Mouse (Mus musculus) intestine, embryonic 14.5 days (tissue): Measurements from ENCODE around the gene Gclm. TPM values are rescaled to one million over a fixed set of nuclear protein-coding genes. Genes with fewer than 3 reads are reported as not detected.
"Not testable (repeated sequence)": the region's sequence is repeated elsewhere in the genome, so short reads cannot be mapped to it uniquely, and the experiment has no call there.

Experiments
- ATAC-seq: fragments of 200-750 bp; cut with Nextera tagmentation; replicated peaks from 2 replicates; pipeline ENCODE4 v1.8.0; 2017; ENCODE audit warnings: low read depth, moderate number of reproducible peaks, moderate TSS enrichment, moderate library complexity; ENCODE audit not compliant: low FRiP score, low TSS enrichment
- DNase-seq: peaks from one replicate; pipeline ENCODE4 v3.0.0-alpha.2; 2018; ENCODE audit warnings: low spot score
- H3K27ac ChIP-seq: fragments of 300-500 bp; sonication (generic); 2 replicates; pipeline ENCODE4 v1.5.1; 2014; ENCODE audit warnings: low read depth, mild to moderate bottlenecking, control low read depth
- H3K27me3 ChIP-seq: fragments of 300-500 bp; sonication (generic); replicated peaks from 2 replicates; pipeline ENCODE4 v1.6.1; 2014; ENCODE audit warnings: low read length, control low read depth; ENCODE audit not compliant: control insufficient read depth, insufficient read depth
- H3K36me3 ChIP-seq: fragments of 300-500 bp; sonication (generic); 2 replicates; pipeline ENCODE4 v1.6.1; 2014; ENCODE audit warnings: low read length, control low read depth; ENCODE audit not compliant: control insufficient read depth, insufficient read depth
- H3K4me1 ChIP-seq: fragments of 300-500 bp; sonication (generic); replicated peaks from 2 replicates; pipeline ENCODE4 v1.6.1; 2014; ENCODE audit warnings: low read length, control low read depth, mixed read lengths; ENCODE audit not compliant: control insufficient read depth, insufficient read depth
- H3K4me2 ChIP-seq: fragments of 300-500 bp; sonication (generic); 2 replicates; pipeline ENCODE4 v1.6.1; 2014; ENCODE audit warnings: low read length
- H3K4me3 ChIP-seq: fragments of 300-500 bp; sonication (generic); 2 replicates; pipeline ENCODE4 v1.5.1; 2014; ENCODE audit warnings: low read depth, low read length, control low read depth, mixed read lengths
- H3K9ac ChIP-seq: fragments of 300-500 bp; sonication (generic); 2 replicates; pipeline ENCODE4 v1.6.1; 2014; ENCODE audit warnings: mild to moderate bottlenecking, low read length
- H3K9me3 ChIP-seq: fragments of 300-500 bp; sonication (generic); 2 replicates; pipeline ENCODE4 v1.6.1; 2016; ENCODE audit warnings: low read length, control low read depth; ENCODE audit not compliant: control insufficient read depth
- WGBS: fragments of 180-500 bp; shearing (Covaris S2); extraction: QIAGEN DNeasy Blood & Tissue Kit; methylation state at CpG from one replicate; pipeline ENCODE4 v1.1.7; 2014; 5-methylcytosine and 5-hydroxymethylcytosine counted together
- polyA plus RNA-seq: library from polyadenylated mRNA; unstranded; fragments of >200 nt; fragmentation: Nextera tagmentation; extraction: Ambion mirVana; gene quantifications from 2 replicates; pipeline ENCODE4 v1.2.1, GENCODE M21; 2014

Gene Gclm
- polyA plus RNA-seq, 1 experiment from 2014 or later = 61.5 TPM

- Histone ChIP-seq H3K27ac (no peak overlapping the region), H3K4me1 (no peaks in the 10 kb centered on the region), H3K9me3 (no peaks in the 10 kb centered on the region), H3K9ac (no peak overlapping the region), H3K4me2 (no peak overlapping the region), H3K36me3 (no peaks in the 10 kb centered on the region), H3K4me3 (no peak overlapping the region), H3K27me3 (no peaks in the 10 kb centered on the region)
- no peak for ATAC-seq
- DNase-seq = no peak
- 60% methylated on average over 13 of the region's 13 CpGs for WGBS
Observed at GRCm38 (mm10) chr3:122211446-122212125, 33.8 kb upstream of the Gclm start.

- Histone ChIP-seq H3K4me2 (no peak overlapping the region), H3K9me3 (no peaks in the 10 kb centered on the region), H3K27me3 (no peaks in the 10 kb centered on the region), H3K27ac (no peak overlapping the region), H3K9ac (no peak overlapping the region), H3K36me3 (no peaks in the 10 kb centered on the region), H3K4me3 (no peak overlapping the region), H3K4me1 (no peaks in the 10 kb centered on the region)
- DNase-seq (no peak), ATAC-seq (no peak)
- WGBS = 80% methylated on average over 3 of the region's 3 CpGs
Observed at GRCm38 (mm10) chr3:122221240-122222036, 23.9 kb upstream of the Gclm start.

DNA sequence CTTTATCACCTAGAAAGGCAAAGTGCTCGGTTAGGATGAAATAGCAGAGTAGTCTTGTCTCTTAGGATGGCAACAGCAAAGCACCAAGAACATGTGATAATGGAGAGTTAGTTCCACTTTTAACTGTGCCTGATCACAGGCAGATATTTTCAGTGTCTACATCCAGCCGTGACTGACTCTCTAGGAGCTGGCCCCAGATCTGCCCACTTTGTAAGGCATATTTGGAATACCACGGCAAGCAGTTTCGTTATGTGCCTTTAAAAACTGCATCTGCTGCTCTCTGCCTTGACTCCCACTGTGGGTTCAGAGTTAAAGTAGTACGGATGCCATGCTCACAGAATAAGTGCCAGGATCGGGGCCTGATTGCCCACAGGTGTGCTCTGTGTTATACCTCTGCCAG is 18.4 kb upstream of the Gclm start:
- H3K4me3 ChIP-seq, H3K9me3 ChIP-seq, H3K36me3 ChIP-seq, ATAC-seq, DNase-seq, H3K27me3 ChIP-seq, H3K9ac ChIP-seq, H3K27ac ChIP-seq, H3K4me2 ChIP-seq, H3K4me1 ChIP-seq: not testable (repeated sequence)
- WGBS = 57% methylated on average over 6 of the region's 6 CpGs

- Histone ChIP-seq H3K27ac (no peak overlapping the region), H3K4me3 (no peak overlapping the region), H3K36me3 (no peaks in the 10 kb centered on the region), H3K4me1 (no peaks in the 10 kb centered on the region), H3K9me3 (no peaks in the 10 kb centered on the region), H3K9ac (no peak overlapping the region), H3K27me3 (no peaks in the 10 kb centered on the region), H3K4me2 (no peak overlapping the region)
- 45% methylated on average over 1 of the region's 1 CpGs for WGBS
- ATAC-seq = no peak
- DNase-seq = no peak
Observed at GRCm38 (mm10) chr3:122235772-122236171, 9.6 kb upstream of the Gclm start.

GRCm38 (mm10) chr3:122242876-122243275 is 2.5 kb upstream of the Gclm start:
- Histone ChIP-seq H3K9ac (no peak overlapping the region), H3K27me3 (no peaks in the 10 kb centered on the region), H3K27ac (no peak overlapping the region), H3K9me3 (no peaks in the 10 kb centered on the region), H3K4me2 (no peak overlapping the region), H3K4me1 (peaks cover 7% of the 10 kb centered on the region), H3K4me3 (no peak overlapping the region), H3K36me3 (no peaks in the 10 kb centered on the region)
- DNase-seq = no peak
- WGBS = 52% methylated on average over 6 of the region's 6 CpGs
- no peak for ATAC-seq

- 56% methylated on average over 14 of the region's 14 CpGs for WGBS
- ATAC-seq (no peak), DNase-seq (no peak)
- Histone ChIP-seq H3K36me3 (no peaks in the 10 kb centered on the region), H3K4me2 (no peak overlapping the region), H3K9ac (no peak overlapping the region), H3K4me1 (peaks cover 7% of the 10 kb centered on the region), H3K4me3 (no peak overlapping the region), H3K9me3 (no peaks in the 10 kb centered on the region), H3K27ac (no peak overlapping the region), H3K27me3 (no peaks in the 10 kb centered on the region)
Observed at GRCm38 (mm10) chr3:122243416-122244167, 1.8 kb upstream of the Gclm start.

DNA sequence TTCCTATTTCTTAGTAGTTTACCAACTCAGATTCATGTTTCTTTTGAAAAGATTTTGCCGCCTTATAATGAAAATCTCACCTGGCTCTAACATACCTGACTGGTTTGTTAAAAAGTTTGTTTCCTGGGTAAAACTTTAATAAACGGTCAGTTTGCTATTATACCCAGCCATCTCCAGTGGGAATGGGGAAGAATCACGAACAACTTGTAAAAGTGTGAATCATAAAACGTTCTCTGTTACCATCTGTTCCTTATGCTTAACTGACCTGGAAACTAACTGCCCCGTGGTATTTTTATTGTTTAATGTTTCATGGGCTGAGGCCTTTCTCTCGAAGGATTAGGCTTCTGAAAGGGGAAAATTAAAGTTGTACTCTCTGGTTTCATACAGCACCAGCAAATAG is 598 bp upstream of the Gclm start:
- H3K9ac ChIP-seq = peak overlapping the region; percentile 31
- DNase-seq (no peak), ATAC-seq (no peak)
- peaks cover 7% of the 10 kb centered on the region for H3K4me1 ChIP-seq
- H3K4me2 ChIP-seq = peak overlapping the region; percentile 55
- H3K27me3 ChIP-seq = no peaks in the 10 kb centered on the region
- H3K4me3 ChIP-seq = peak overlapping the region; percentile 88
- no peaks in the 10 kb centered on the region for H3K36me3 ChIP-seq
- H3K9me3 ChIP-seq = no peaks in the 10 kb centered on the region
- 44% methylated on average over 6 of the region's 6 CpGs for WGBS
- no peak overlapping the region for H3K27ac ChIP-seq

GRCm38 (mm10) chr3:122245878-122246332 is 548 bp downstream of the Gclm start:
- Histone ChIP-seq H3K27ac (peak overlapping the region; percentile 73), H3K4me3 (peak overlapping the region; percentile 88), H3K27me3 (no peaks in the 10 kb centered on the region), H3K36me3 (no peaks in the 10 kb centered on the region), H3K4me2 (peak overlapping the region; percentile 84), H3K9ac (peak overlapping the region; percentile 75), H3K9me3 (no peaks in the 10 kb centered on the region), H3K4me1 (peaks cover 7% of the 10 kb centered on the region)
- WGBS = under 1% methylated on average over 46 of the region's 50 CpGs
- DNase-seq = peak; percentile 86
- peak; percentile 57 for ATAC-seq
